Mouse (Mus musculus): Measurements from ENCODE around the gene Kcnk5.

- no peak for TF ChIP-seq CEBPB (IDR thresholded peaks at IDR 0.05; ENCODE audit: insufficient read depth, poor library complexity, severe bottlenecking)
- TF ChIP-seq MAX (IDR thresholded peaks at IDR 0.05; ENCODE audit: low read depth), result no peak
- no peak for TF ChIP-seq POLR2AphosphoS2 (IDR thresholded peaks at IDR 0.05; ENCODE audit: insufficient read length, low read depth)
- no peak for TF ChIP-seq SRF (IDR thresholded peaks at IDR 0.05; ENCODE audit: control insufficient read depth, insufficient read length, low read depth)
- TF ChIP-seq POLR2A (IDR thresholded peaks at IDR 0.05; ENCODE audit: insufficient read length, low read depth), result no peak
- TF ChIP-seq E2F4 (IDR thresholded peaks at IDR 0.05; ENCODE audit: insufficient read depth), result no peak
- no peak for TF ChIP-seq MYOD1 (IDR thresholded peaks at IDR 0.05; ENCODE audit: control insufficient read depth in 1 of 3, insufficient read length in 2 of 3, low read depth in 2 of 3)
- TF ChIP-seq MYOG (IDR thresholded peaks at IDR 0.05; ENCODE audit: control insufficient read depth in 1 of 3, insufficient read depth in 1 of 3, insufficient read length in 2 of 3, low read depth in 2 of 3), result no peak
- TF ChIP-seq REST (IDR thresholded peaks at IDR 0.05; ENCODE audit: insufficient read depth, insufficient read length), result no peak
- no peak for TF ChIP-seq TCF12 (IDR thresholded peaks at IDR 0.05; ENCODE audit: insufficient read depth, poor library complexity, severe bottlenecking)
These were observed 43.9 kb upstream of the Kcnk5 start for GRCm38 (mm10) chr14:20225525-20225924.

All from myocyte (in vitro differentiated cells).